Mouse (Mus musculus): ENCODE results near the gene Dclk2. TPM values are rescaled to one million over a fixed set of nuclear protein-coding genes. Genes with fewer than 3 reads are reported as not detected.
A peak's percentile ranks its signal among the peaks of the same experiment; 100 is the strongest.

Dclk2 gene
- polyA plus RNA-seq, 1 experiment from 2014 or later = 88.8 TPM

DNA sequence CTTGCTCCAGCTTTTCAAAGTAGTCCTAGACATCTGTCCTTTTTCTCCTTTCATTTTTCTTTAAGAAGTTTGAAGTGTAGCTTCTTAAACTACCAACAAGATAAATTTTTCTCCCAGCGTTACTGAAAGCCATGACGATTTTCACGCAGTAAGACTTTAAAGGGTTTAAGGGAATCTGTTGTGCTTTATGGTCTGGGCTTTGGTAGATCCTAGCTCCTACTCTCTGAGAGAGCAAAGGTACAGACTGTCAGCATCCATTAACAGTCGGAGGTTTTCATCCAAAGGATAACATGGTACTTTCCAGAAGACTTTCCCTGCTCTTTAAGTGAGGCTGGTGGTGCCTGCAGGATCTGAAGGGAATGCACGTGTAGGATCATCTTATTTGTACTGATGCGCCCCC, 151.7 kb downstream of the Dclk2 start:
- ATAC-seq (ENCODE audit: low FRiP score) (0 out of 2 replicates have a peak, but pooled peaks have one; percentile 17), DNase-seq (ENCODE audit: low spot score) (no peak)
- Histone ChIP-seq H3K4me3 (replicated peaks; ENCODE audit: low read length) (no peak overlapping the region), H3K36me3 (replicated peaks; ENCODE audit: control insufficient read depth, insufficient read depth) (no peaks in the 10 kb centered on the region; the same call in 1 of the 2 replicates), H3K27ac (no peak overlapping the region), H3K4me2 (replicated peaks) (no peak overlapping the region), H3K9me3 (ENCODE audit: control insufficient read depth, low read length) (no peaks in the 10 kb centered on the region), H3K27me3 (ENCODE audit: control insufficient read depth, insufficient read depth, low read length) (no peaks in the 10 kb centered on the region), H3K9ac (no peak overlapping the region), H3K4me1 (replicated peaks; ENCODE audit: control insufficient read depth, insufficient read depth, low read length) (peaks cover 6% of the 10 kb centered on the region; the same call in 1 of the 2 replicates)
- 64% methylated on average over 6 of the region's 6 CpGs for WGBS

DNA sequence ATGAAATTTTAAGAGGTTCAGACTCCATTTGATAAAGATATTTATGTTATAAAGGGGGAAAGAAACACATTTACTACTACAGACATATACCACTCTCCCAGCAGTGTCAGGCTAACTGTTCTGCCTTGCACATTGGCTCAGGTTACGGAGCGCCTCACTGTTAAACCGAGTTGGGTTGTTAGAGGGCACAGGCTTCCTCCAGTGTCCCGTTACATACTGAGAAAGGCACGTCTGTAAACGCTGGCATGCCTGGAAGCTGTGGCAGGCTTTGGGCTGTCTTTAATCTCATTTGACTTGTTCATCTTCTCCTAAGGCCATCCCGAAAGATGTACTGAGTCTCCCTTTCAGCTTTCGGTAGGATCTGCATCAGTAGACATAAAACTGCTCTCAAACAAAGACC, 152.1 kb downstream of the Dclk2 start:
- Histone ChIP-seq H3K9ac (no peak overlapping the region), H3K27me3 (ENCODE audit: control insufficient read depth, insufficient read depth, low read length) (no peaks in the 10 kb centered on the region), H3K36me3 (replicated peaks; ENCODE audit: control insufficient read depth, insufficient read depth) (no peaks in the 10 kb centered on the region; the same call in 1 of the 2 replicates), H3K4me2 (replicated peaks) (no peak overlapping the region), H3K27ac (no peak overlapping the region), H3K4me3 (replicated peaks; ENCODE audit: low read length) (no peak overlapping the region), H3K9me3 (ENCODE audit: control insufficient read depth, low read length) (no peaks in the 10 kb centered on the region), H3K4me1 (replicated peaks; ENCODE audit: control insufficient read depth, insufficient read depth, low read length) (peaks cover 6% of the 10 kb centered on the region; the same call in 1 of the 2 replicates)
- DNase-seq (ENCODE audit: low spot score) (no peak), ATAC-seq (ENCODE audit: low FRiP score) (no peak)
- WGBS = 36% methylated on average over 8 of the region's 8 CpGs

- no peak overlapping the region for H3K4me3 ChIP-seq (replicated peaks; ENCODE audit: low read length)
- DNase-seq (ENCODE audit: low spot score) (no peak), ATAC-seq (ENCODE audit: low FRiP score) (no peak)
- no peak overlapping the region for H3K4me2 ChIP-seq (replicated peaks)
- 85% methylated on average over 4 of the region's 4 CpGs for WGBS
- no peaks in the 10 kb centered on the region for H3K27me3 ChIP-seq (ENCODE audit: control insufficient read depth, insufficient read depth, low read length)
- peaks cover 2% of the 10 kb centered on the region; the same call in 1 of the 2 replicates for H3K4me1 ChIP-seq (replicated peaks; ENCODE audit: control insufficient read depth, insufficient read depth, low read length)
- peak overlapping the region; percentile 57; the same call in 1 of the 2 replicates for H3K27ac ChIP-seq
- no peak overlapping the region for H3K9ac ChIP-seq
- H3K9me3 ChIP-seq (ENCODE audit: control insufficient read depth, low read length) = no peaks in the 10 kb centered on the region
- no peaks in the 10 kb centered on the region for H3K36me3 ChIP-seq (replicated peaks; ENCODE audit: control insufficient read depth, insufficient read depth)
These were observed 158.2 kb downstream of the Dclk2 start for GRCm38 (mm10) chr3:86762456-86762855.

GRCm38 (mm10) chr3:86762036-86762415, 158.6 kb downstream of the Dclk2 start:
- H3K27ac ChIP-seq = peak overlapping the region; percentile 57
- DNase-seq (ENCODE audit: low spot score) = no peak
- H3K4me1 ChIP-seq (replicated peaks; ENCODE audit: control insufficient read depth, insufficient read depth, low read length) = peaks cover 2% of the 10 kb centered on the region; the same call in 1 of the 2 replicates
- 85% methylated on average over 6 of the region's 6 CpGs for WGBS
- no peaks in the 10 kb centered on the region for H3K9me3 ChIP-seq (ENCODE audit: control insufficient read depth, low read length)
- no peak; the same call in 1 of the 2 replicates for ATAC-seq (ENCODE audit: low FRiP score)
- no peak overlapping the region for H3K4me2 ChIP-seq (replicated peaks)
- H3K9ac ChIP-seq = no peak overlapping the region
- H3K27me3 ChIP-seq (ENCODE audit: control insufficient read depth, insufficient read depth, low read length) = no peaks in the 10 kb centered on the region
- H3K4me3 ChIP-seq (replicated peaks; ENCODE audit: low read length) = no peak overlapping the region
- H3K36me3 ChIP-seq (replicated peaks; ENCODE audit: control insufficient read depth, insufficient read depth) = no peaks in the 10 kb centered on the region

DNA sequence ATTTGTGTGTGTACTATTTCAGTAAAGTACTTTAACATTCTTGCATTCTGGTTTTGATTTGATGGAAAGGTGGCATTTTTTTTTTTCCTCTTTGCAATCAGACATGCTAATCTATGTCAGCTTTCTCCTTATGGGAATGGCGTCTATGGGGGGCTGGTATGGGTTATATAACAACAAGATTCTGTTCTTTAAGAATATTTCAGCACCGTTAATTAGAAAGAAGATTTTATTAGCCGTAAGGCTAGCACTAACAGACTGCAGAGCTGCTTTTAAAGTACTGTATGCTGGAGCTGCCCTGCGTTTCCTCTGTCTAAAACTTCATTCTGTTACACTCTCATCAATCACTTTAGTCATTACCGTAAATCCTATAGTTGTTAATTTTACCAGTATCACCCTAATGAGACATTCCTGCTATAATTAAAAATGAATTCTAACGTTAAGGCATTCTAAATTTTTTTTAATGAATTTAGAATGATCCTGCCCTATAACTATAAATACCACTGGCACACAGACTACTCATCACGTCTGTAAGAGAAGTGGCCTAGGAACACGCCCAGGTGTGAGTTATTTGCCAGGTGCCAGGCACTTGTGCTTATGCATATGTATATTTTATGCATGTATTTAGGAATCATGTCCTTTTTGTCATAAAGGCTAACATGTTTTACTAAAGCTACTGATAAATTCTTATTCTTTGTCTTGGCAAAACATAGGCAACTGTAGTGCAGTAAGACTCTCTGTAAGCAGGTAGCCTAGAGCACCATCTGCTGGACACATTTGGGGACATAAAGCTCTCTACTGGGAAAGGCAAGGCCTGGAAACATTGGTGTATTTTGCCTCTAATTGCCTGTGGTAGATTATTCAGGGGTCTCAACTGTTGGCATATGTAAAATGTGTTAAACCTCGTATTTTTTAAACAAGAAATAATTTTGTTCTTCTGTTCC, 159.3 kb downstream of the Dclk2 start:
- H3K4me3 ChIP-seq (replicated peaks; ENCODE audit: low read length) = no peak overlapping the region
- ATAC-seq (ENCODE audit: low FRiP score) (peak; percentile 85), DNase-seq (ENCODE audit: low spot score) (peak; percentile 94)
- H3K27me3 ChIP-seq (ENCODE audit: control insufficient read depth, insufficient read depth, low read length) = no peaks in the 10 kb centered on the region
- no peaks in the 10 kb centered on the region for H3K36me3 ChIP-seq (replicated peaks; ENCODE audit: control insufficient read depth, insufficient read depth)
- H3K9me3 ChIP-seq (ENCODE audit: control insufficient read depth, low read length) = no peaks in the 10 kb centered on the region
- peak overlapping the region; percentile 55 for H3K9ac ChIP-seq
- H3K4me2 ChIP-seq (replicated peaks) = peak overlapping the region; percentile 36; the same call in 1 of the 2 replicates
- H3K4me1 ChIP-seq (replicated peaks; ENCODE audit: control insufficient read depth, insufficient read depth, low read length) = peaks cover 2% of the 10 kb centered on the region; the same call in 1 of the 2 replicates
- WGBS = 55% methylated on average over 9 of the region's 9 CpGs
- peak overlapping the region; percentile 64 for H3K27ac ChIP-seq

GRCm38 (mm10) chr3:86760474-86760873, 160.2 kb downstream of the Dclk2 start:
- ATAC-seq (ENCODE audit: low FRiP score) (no peak), DNase-seq (ENCODE audit: low spot score) (no peak)
- peaks cover 2% of the 10 kb centered on the region; the same call in 1 of the 2 replicates for H3K4me1 ChIP-seq (replicated peaks; ENCODE audit: control insufficient read depth, insufficient read depth, low read length)
- peak overlapping the region; percentile 36 for H3K4me2 ChIP-seq (replicated peaks)
- peak overlapping the region; percentile 55 for H3K9ac ChIP-seq
- H3K27me3 ChIP-seq (ENCODE audit: control insufficient read depth, insufficient read depth, low read length) = no peaks in the 10 kb centered on the region
- no peaks in the 10 kb centered on the region for H3K36me3 ChIP-seq (replicated peaks; ENCODE audit: control insufficient read depth, insufficient read depth)
- H3K9me3 ChIP-seq (ENCODE audit: control insufficient read depth, low read length) = no peaks in the 10 kb centered on the region
- no peak overlapping the region for H3K4me3 ChIP-seq (replicated peaks; ENCODE audit: low read length)
- 74% methylated on average over 7 of the region's 7 CpGs for WGBS
- peak overlapping the region; percentile 64 for H3K27ac ChIP-seq

GRCm38 (mm10) chr3:86759834-86760233, 160.8 kb downstream of the Dclk2 start:
- Histone ChIP-seq H3K4me1 (replicated peaks; ENCODE audit: control insufficient read depth, insufficient read depth, low read length) (peaks cover 8% of the 10 kb centered on the region), H3K4me2 (replicated peaks) (peak overlapping the region; percentile 37), H3K9me3 (ENCODE audit: control insufficient read depth, low read length) (no peaks in the 10 kb centered on the region), H3K27ac (peak overlapping the region; percentile 75), H3K9ac (peak overlapping the region; percentile 58), H3K27me3 (ENCODE audit: control insufficient read depth, insufficient read depth, low read length) (no peaks in the 10 kb centered on the region), H3K36me3 (replicated peaks; ENCODE audit: control insufficient read depth, insufficient read depth) (no peaks in the 10 kb centered on the region), H3K4me3 (replicated peaks; ENCODE audit: low read length) (no peak overlapping the region)
- ATAC-seq (ENCODE audit: low FRiP score) (no peak), DNase-seq (ENCODE audit: low spot score) (no peak)
- WGBS = 42% methylated on average over 8 of the region's 8 CpGs

- ATAC-seq (ENCODE audit: low FRiP score) (no peak), DNase-seq (ENCODE audit: low spot score) (no peak)
- no peaks in the 10 kb centered on the region for H3K9me3 ChIP-seq (ENCODE audit: control insufficient read depth, low read length)
- H3K27ac ChIP-seq = peak overlapping the region; percentile 75
- no peaks in the 10 kb centered on the region for H3K36me3 ChIP-seq (replicated peaks; ENCODE audit: control insufficient read depth, insufficient read depth)
- WGBS = 69% methylated on average over 1 of the region's 1 CpGs
- H3K9ac ChIP-seq = peak overlapping the region; percentile 35; the same call in 1 of the 2 replicates
- no peaks in the 10 kb centered on the region for H3K27me3 ChIP-seq (ENCODE audit: control insufficient read depth, insufficient read depth, low read length)
- no peak overlapping the region for H3K4me3 ChIP-seq (replicated peaks; ENCODE audit: low read length)
- peak overlapping the region; percentile 37 for H3K4me2 ChIP-seq (replicated peaks)
- H3K4me1 ChIP-seq (replicated peaks; ENCODE audit: control insufficient read depth, insufficient read depth, low read length) = peaks cover 12% of the 10 kb centered on the region
These were observed 161.3 kb downstream of the Dclk2 start for GRCm38 (mm10) chr3:86759383-86759782.

GRCm38 (mm10) chr3:86758727-86759126, 161.9 kb downstream of the Dclk2 start:
- Histone ChIP-seq H3K27ac (peak overlapping the region; percentile 75), H3K4me3 (replicated peaks; ENCODE audit: low read length) (no peak overlapping the region), H3K4me1 (replicated peaks; ENCODE audit: control insufficient read depth, insufficient read depth, low read length) (peaks cover 12% of the 10 kb centered on the region), H3K27me3 (ENCODE audit: control insufficient read depth, insufficient read depth, low read length) (no peaks in the 10 kb centered on the region), H3K4me2 (replicated peaks) (peak overlapping the region; percentile 29), H3K36me3 (replicated peaks; ENCODE audit: control insufficient read depth, insufficient read depth) (no peaks in the 10 kb centered on the region), H3K9me3 (ENCODE audit: control insufficient read depth, low read length) (no peaks in the 10 kb centered on the region), H3K9ac (peak overlapping the region; percentile 35; the same call in 1 of the 2 replicates)
- ATAC-seq (ENCODE audit: low FRiP score) (no peak), DNase-seq (ENCODE audit: low spot score) (no peak)
- 78% methylated on average over 6 of the region's 6 CpGs for WGBS
